Mouse (Mus musculus): Measurements from ENCODE around the gene Ankrd36. TPM values are rescaled to one million over a fixed set of nuclear protein-coding genes. Genes with fewer than 3 reads are reported as not detected.

Gene Ankrd36
- total and polyA plus RNA-seq, 2 experiments from 2014 or later, result not detected

DNA sequence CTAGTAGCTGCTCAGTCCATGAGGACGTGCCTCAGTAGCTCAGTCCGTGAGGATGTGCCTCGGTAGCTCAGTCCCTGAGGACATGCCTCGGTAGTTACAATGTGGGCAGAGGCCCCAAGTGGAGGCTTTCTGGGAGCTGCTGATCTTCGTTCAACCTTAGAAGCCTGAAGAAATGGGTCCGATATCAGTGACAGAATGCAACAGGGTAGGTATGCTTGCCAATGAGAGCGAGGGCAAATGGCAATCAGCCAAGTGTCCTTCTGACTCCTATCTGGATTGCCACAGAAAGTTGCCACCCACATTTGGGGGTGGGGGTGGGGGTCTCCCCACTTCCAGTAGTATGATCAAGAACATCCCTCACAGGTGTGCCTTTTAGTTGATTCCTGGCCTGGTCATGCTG, 131.3 kb downstream of the Ankrd36 start:
- no peak overlapping the region for H3K9ac ChIP-seq (replicated peaks; ENCODE audit: low read length)
- WGBS, result 85% methylated on average over 7 of the region's 7 CpGs
- no peaks in the 10 kb centered on the region for H3K27me3 ChIP-seq (ENCODE audit: insufficient read depth, low read length)
- H3K36me3 ChIP-seq (ENCODE audit: insufficient read depth, low read length), result peaks cover 8% of the 10 kb centered on the region; the same call in 1 of the 2 replicates
- no peaks in the 10 kb centered on the region for H3K9me3 ChIP-seq (ENCODE audit: low read length)
- H3K4me2 ChIP-seq (ENCODE audit: low read depth, low read length), result no peak overlapping the region
- no peak for TF ChIP-seq CTCF (IDR thresholded peaks at IDR 0.05; ENCODE audit: low read depth)
- no peak overlapping the region for H3K4me3 ChIP-seq (ENCODE audit: low read length)
- H3K27ac ChIP-seq, result no peak overlapping the region
- no peaks in the 10 kb centered on the region for H3K4me1 ChIP-seq (ENCODE audit: insufficient read depth, low read length)
- ATAC-seq (no peak), DNase-seq (ENCODE audit: low spot score) (no peak)

DNA sequence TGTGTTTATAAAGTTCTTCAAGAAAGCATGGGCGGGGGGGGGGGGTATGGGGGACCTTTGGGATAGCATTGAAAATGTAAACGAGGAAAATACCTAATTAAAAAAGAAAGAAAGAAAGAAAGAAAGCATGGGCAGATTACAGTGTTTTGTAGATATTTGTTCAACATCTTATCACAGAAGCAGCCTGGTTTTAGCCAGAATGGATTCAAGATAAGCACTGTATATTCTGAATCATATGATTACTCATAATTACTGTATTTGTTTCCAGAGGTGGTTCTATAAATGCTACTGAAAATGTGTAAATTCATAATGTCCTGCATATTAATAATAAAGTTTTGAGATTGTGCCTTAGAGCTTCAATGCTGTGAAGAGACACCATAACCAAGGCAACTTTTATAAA, 131.8 kb downstream of the Ankrd36 start:
- 76% methylated on average over 2 of the region's 2 CpGs for WGBS
- Histone ChIP-seq H3K9me3 (ENCODE audit: low read length) (no peaks in the 10 kb centered on the region), H3K36me3 (ENCODE audit: insufficient read depth, low read length) (peaks cover 8% of the 10 kb centered on the region; the same call in 1 of the 2 replicates), H3K4me2 (ENCODE audit: low read depth, low read length) (no peak overlapping the region), H3K4me3 (ENCODE audit: low read length) (no peak overlapping the region), H3K27me3 (ENCODE audit: insufficient read depth, low read length) (no peaks in the 10 kb centered on the region), H3K4me1 (ENCODE audit: insufficient read depth, low read length) (no peaks in the 10 kb centered on the region), H3K27ac (no peak overlapping the region), H3K9ac (replicated peaks; ENCODE audit: low read length) (no peak overlapping the region)
- ATAC-seq (no peak), DNase-seq (ENCODE audit: low spot score) (no peak)
- no peak for TF ChIP-seq CTCF (IDR thresholded peaks at IDR 0.05; ENCODE audit: low read depth)

DNA sequence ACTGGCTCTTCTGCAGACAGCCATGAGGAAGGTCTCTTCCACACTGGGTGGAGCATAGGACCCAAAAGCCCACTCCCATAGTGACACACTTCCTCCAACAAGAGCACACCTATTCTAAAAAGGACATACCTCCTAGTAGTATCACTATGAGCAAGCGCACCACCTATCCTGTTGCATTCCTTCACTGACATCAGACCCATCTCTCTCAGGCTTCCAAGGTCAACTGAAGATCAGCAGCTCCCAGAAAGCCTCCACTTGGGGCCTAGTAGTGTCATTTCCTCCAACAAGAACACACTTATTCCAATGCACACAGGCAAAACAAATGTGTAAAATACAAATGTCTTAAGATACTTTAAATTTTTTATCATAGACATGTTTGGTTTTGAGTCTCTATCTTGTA, 132.3 kb downstream of the Ankrd36 start:
- no peak overlapping the region for H3K4me3 ChIP-seq (ENCODE audit: low read length)
- H3K9me3 ChIP-seq (ENCODE audit: low read length), result no peaks in the 10 kb centered on the region
- ATAC-seq (no peak), DNase-seq (ENCODE audit: low spot score) (no peak)
- peaks cover 8% of the 10 kb centered on the region; the same call in 1 of the 2 replicates for H3K36me3 ChIP-seq (ENCODE audit: insufficient read depth, low read length)
- no peak overlapping the region for H3K27ac ChIP-seq
- no peak overlapping the region for H3K9ac ChIP-seq (replicated peaks; ENCODE audit: low read length)
- H3K4me1 ChIP-seq (ENCODE audit: insufficient read depth, low read length), result peaks cover 5% of the 10 kb centered on the region; the same call in 1 of the 2 replicates
- no peak for TF ChIP-seq CTCF (IDR thresholded peaks at IDR 0.05; ENCODE audit: low read depth)
- no peaks in the 10 kb centered on the region for H3K27me3 ChIP-seq (ENCODE audit: insufficient read depth, low read length)
- WGBS, result 88% methylated on average over 1 of the region's 1 CpGs
- no peak overlapping the region for H3K4me2 ChIP-seq (ENCODE audit: low read depth, low read length)

DNA sequence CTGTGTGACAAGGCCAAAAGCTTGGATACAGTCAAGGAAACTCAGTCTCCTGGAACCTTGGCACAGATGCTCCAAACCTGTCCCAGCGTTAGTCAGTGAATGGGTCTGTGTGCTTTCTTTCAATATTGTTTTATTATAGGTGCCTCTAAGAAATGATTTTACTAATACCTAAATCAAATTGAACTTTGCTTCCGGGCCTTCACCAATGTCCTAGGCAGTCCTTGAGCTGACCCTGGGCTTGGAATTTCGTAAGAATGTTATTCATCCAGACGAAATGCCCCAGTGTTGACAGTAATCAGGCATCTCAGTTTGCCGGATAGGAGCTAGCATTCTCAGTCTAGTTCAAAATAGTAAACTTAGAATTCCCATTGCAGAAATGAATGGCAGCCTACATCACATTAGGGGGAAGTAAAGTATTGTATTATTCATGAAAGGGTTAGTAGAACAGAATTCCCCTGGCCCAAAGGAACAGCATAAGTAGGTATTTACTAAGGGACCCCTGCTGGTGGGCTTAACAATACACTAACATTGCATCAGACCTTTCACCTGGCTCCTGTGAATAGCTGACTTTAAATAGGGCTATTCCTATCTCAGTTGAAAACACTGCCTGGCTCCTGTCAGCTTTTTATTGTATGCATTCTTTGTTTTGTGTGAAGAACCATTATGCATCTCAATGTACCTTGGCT, 132.9 kb downstream of the Ankrd36 start:
- Histone ChIP-seq H3K4me3 (ENCODE audit: low read length) (no peak overlapping the region), H3K4me2 (ENCODE audit: low read depth, low read length) (no peak overlapping the region), H3K9ac (replicated peaks; ENCODE audit: low read length) (no peak overlapping the region), H3K9me3 (ENCODE audit: low read length) (no peaks in the 10 kb centered on the region), H3K27me3 (ENCODE audit: insufficient read depth, low read length) (no peaks in the 10 kb centered on the region), H3K27ac (no peak overlapping the region), H3K4me1 (ENCODE audit: insufficient read depth, low read length) (peaks cover 6% of the 10 kb centered on the region; the same call in 1 of the 2 replicates), H3K36me3 (ENCODE audit: insufficient read depth, low read length) (peaks cover 8% of the 10 kb centered on the region; the same call in 1 of the 2 replicates)
- DNase-seq (ENCODE audit: low spot score) (no peak), ATAC-seq (no peak)
- 79% methylated on average over 5 of the region's 5 CpGs for WGBS
- no peak for TF ChIP-seq CTCF (IDR thresholded peaks at IDR 0.05; ENCODE audit: low read depth)

DNA sequence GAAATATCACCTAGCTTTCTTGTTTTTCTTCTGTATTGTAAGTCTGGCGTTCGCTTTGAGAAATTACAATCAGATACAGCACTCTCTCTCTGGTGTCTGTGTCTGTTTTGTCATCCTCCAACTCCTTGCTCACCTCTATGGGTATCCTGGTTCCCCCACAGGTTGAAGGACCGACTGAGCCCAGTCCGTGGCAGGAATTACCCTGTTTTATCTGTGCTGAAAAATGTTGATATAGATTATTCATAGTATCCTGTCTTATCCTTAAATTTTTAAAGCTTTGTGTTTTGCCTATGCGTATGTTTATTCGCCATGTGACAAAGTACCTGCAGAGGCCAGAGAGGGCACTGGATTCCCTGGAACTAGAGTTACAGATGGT, 133.5 kb downstream of the Ankrd36 start:
- no peak for ATAC-seq
- Histone ChIP-seq H3K9me3 (ENCODE audit: low read length) (no peaks in the 10 kb centered on the region), H3K9ac (replicated peaks; ENCODE audit: low read length) (no peak overlapping the region), H3K4me1 (ENCODE audit: insufficient read depth, low read length) (peaks cover 6% of the 10 kb centered on the region; the same call in 1 of the 2 replicates), H3K27me3 (ENCODE audit: insufficient read depth, low read length) (no peaks in the 10 kb centered on the region), H3K4me2 (ENCODE audit: low read depth, low read length) (no peak overlapping the region), H3K36me3 (ENCODE audit: insufficient read depth, low read length) (peaks cover 8% of the 10 kb centered on the region; the same call in 1 of the 2 replicates), H3K27ac (no peak overlapping the region), H3K4me3 (ENCODE audit: low read length) (no peak overlapping the region)
- DNase-seq (ENCODE audit: low spot score), result no peak
- no peak for TF ChIP-seq CTCF (IDR thresholded peaks at IDR 0.05; ENCODE audit: low read depth)
- WGBS, result 90% methylated on average over 6 of the region's 6 CpGs

DNA sequence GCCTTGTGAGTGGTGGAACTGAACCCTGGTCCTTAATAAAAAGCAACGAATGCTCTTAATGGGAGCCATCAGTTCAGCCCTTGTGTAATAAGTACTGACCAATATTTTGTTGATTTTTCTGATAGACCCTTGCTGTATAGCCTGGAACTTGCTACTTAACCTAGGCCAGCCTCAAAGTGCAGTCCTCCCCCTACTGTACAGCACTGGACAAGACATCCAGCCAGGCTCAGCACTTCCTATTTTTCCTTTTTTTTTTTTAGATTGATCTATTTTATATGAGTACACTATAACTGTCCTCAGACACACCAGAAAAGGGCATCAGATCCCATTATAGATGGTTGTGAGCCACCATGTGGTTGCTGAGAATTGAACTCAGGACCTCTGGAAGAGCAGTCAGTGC, 133.9 kb downstream of the Ankrd36 start:
- ATAC-seq (no peak), DNase-seq (ENCODE audit: low spot score) (no peak)
- no peaks in the 10 kb centered on the region for H3K27me3 ChIP-seq (ENCODE audit: insufficient read depth, low read length)
- H3K9me3 ChIP-seq (ENCODE audit: low read length), result no peaks in the 10 kb centered on the region
- no peak overlapping the region for H3K27ac ChIP-seq
- H3K4me1 ChIP-seq (ENCODE audit: insufficient read depth, low read length), result peaks cover 6% of the 10 kb centered on the region; the same call in 1 of the 2 replicates
- no peak overlapping the region for H3K9ac ChIP-seq (replicated peaks; ENCODE audit: low read length)
- no peak overlapping the region for H3K4me2 ChIP-seq (ENCODE audit: low read depth, low read length)
- 94% methylated on average over 1 of the region's 1 CpGs for WGBS
- H3K4me3 ChIP-seq (ENCODE audit: low read length), result no peak overlapping the region
- TF ChIP-seq CTCF (IDR thresholded peaks at IDR 0.05; ENCODE audit: low read depth), result no peak
- H3K36me3 ChIP-seq (ENCODE audit: insufficient read depth, low read length), result peaks cover 8% of the 10 kb centered on the region; the same call in 1 of the 2 replicates

DNA sequence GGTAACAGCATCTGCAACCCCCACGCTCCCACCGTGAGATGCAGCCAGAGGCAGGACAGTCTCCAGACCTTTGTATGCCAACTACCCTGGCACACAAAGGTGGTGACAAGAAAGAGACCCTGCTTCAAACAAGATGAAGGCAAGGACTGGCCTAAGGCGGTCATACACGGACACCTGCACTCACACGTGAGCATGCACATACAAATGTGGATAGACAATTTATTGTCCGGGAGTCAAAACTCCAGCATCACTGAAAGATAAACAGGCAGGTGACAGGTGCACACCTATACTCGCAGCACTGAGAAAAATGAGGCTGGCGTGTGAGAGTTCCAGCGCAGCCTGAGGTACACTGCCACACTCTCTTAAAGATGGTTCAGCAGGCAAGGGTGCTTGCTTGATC, 136.5 kb downstream of the Ankrd36 start:
- Histone ChIP-seq H3K27ac (no peak overlapping the region), H3K9ac (replicated peaks; ENCODE audit: low read length) (no peak overlapping the region; the same call in 1 of the 2 replicates), H3K36me3 (ENCODE audit: insufficient read depth, low read length) (peaks cover 8% of the 10 kb centered on the region; the same call in 1 of the 2 replicates), H3K4me1 (ENCODE audit: insufficient read depth, low read length) (peaks cover 6% of the 10 kb centered on the region; the same call in 1 of the 2 replicates), H3K4me3 (ENCODE audit: low read length) (peak overlapping the region; percentile 96), H3K4me2 (ENCODE audit: low read depth, low read length) (peak overlapping the region; percentile 81), H3K9me3 (ENCODE audit: low read length) (no peaks in the 10 kb centered on the region), H3K27me3 (ENCODE audit: insufficient read depth, low read length) (no peaks in the 10 kb centered on the region)
- no peak for TF ChIP-seq CTCF (IDR thresholded peaks at IDR 0.05; ENCODE audit: low read depth)
- DNase-seq (ENCODE audit: low spot score), result no peak
- ATAC-seq, result no peak
- WGBS, result 93% methylated on average over 9 of the region's 9 CpGs
